Comparison of ENCODE assay signal across 8 mouse cellular contexts in the genomic region with DNA sequence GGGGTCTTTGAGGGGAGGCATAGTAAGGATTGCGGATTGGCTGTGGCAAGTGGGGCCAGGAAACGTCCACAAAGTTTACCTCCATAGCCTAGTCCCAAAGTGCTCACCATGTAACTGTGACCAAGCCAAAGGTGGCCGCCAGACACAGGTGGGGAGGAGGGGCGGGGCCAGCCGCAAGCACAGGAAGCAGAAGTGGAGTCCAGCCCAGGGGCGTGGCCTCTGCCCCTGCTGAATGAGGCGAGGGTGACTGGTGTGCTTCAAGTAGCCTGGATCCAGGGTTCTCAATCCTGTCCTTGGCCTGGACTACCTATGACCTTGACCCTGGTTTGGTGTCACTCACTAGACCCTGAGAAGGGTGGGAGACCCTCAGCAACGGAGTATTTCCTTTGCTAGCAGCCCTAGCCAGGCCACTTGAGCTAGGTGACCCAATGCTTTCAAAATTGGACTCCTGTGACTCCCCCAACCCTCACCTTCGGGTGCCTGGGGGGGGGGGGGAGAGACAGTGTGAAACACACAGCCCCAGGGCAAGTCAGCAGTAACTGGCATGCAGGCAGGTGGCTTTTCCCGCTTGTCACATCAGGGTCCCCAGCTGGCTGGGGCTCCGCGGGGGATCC. TPM values are rescaled to one million over a fixed set of nuclear protein-coding genes. Genes with fewer than 3 reads are reported as not detected.
A peak's percentile ranks its signal among the peaks of the same experiment; 100 is the strongest.
DNase-seq lines count a peak whose midpoint lies in the region; ATAC-seq and TF ChIP-seq lines count a peak whose summit lies in the region.

No protein-coding gene starts in this region.

- no peak overlapping the region for H3K9ac ChIP-seq in intestine, embryonic 14.5 days (ENCODE audit: low read length)
- peak overlapping the region; percentile 61 for H3K9ac ChIP-seq in liver, embryonic 16.5 days (ENCODE audit: low read depth, low read length)

- intact Hi-C loops in gastrocnemius, postnatal 14 days (cut with DNase I; ENCODE audit: low total_unique reads): no loop called here

- peaks cover 13% of the 10 kb centered on the region; the same call in 1 of the 2 replicates for H3K27me3 ChIP-seq in intestine, embryonic 14.5 days (replicated peaks; ENCODE audit: control insufficient read depth, insufficient read depth, low read length)
- H3K27me3 ChIP-seq in liver, embryonic 16.5 days (ENCODE audit: control insufficient read depth, insufficient read depth, low read depth, low read length): peaks cover 19% of the 10 kb centered on the region

- no peak for TF ChIP-seq CTCF in bone marrow, adult 2 months (IDR thresholded peaks at IDR 0.05; ENCODE audit: control insufficient read depth, insufficient read depth, low read length)

- peak; percentile 23 for DNase-seq in cerebellum, adult 11-12 months
- no peak for DNase-seq in cerebellum, postnatal 4 days (ENCODE audit: low spot score in 2 of 2)
- DNase-seq in gastrocnemius, postnatal 14 days: peak; percentile 43
- peak; percentile 75 for DNase-seq in intestine, embryonic 14.5 days (ENCODE audit: low spot score)
- DNase-seq in spleen, adult 18-20 months: peak; percentile 79 to 89
- no peak for DNase-seq in right cerebral cortex, postnatal 10 days (ENCODE audit: low spot score in 2 of 2)

- peak overlapping the region; percentile 94 for H3K27ac ChIP-seq in bone marrow, adult 2 months (ENCODE audit: control insufficient read depth, insufficient read depth, low read depth, low read length, poor library complexity)
- 0 out of 2 replicates have a peak overlapping the region, but pooled peaks have one; percentile 59 for H3K27ac ChIP-seq in intestine, embryonic 14.5 days (ENCODE audit: low read depth)
- peak overlapping the region; percentile 75 for H3K27ac ChIP-seq in liver, embryonic 16.5 days (ENCODE audit: low read length)

- peaks cover 6% of the 10 kb centered on the region for H3K4me1 ChIP-seq in bone marrow, adult 2 months (ENCODE audit: control insufficient read depth, insufficient read depth, low read length)
- H3K4me1 ChIP-seq in intestine, embryonic 14.5 days (replicated peaks; ENCODE audit: control insufficient read depth, insufficient read depth, low read length): peaks cover 15% of the 10 kb centered on the region
- peaks cover 33% of the 10 kb centered on the region for H3K4me1 ChIP-seq in liver, embryonic 16.5 days (ENCODE audit: control insufficient read depth, low read depth, low read length)

- 3% methylated on average over 12 of the region's 12 CpGs for WGBS in bone marrow, adult 2 months
- 9% methylated on average over 12 of the region's 12 CpGs for WGBS in intestine, embryonic 14.5 days
- WGBS in liver, embryonic 16.5 days (ENCODE audit: insufficient replicate concordance): 6% methylated on average over 12 of the region's 12 CpGs

- peak; percentile 59; the same call in 1 of the 2 replicates for TF ChIP-seq POLR2A in bone marrow, adult 2 months (IDR thresholded peaks at IDR 0.05; ENCODE audit: borderline replicate concordance, control insufficient read depth, low read depth, low read length)

- H3K4me3 ChIP-seq in bone marrow, adult 2 months (replicated peaks; ENCODE audit: control insufficient read depth, low read depth, low read length): peak overlapping the region; percentile 62
- H3K4me3 ChIP-seq in intestine, embryonic 14.5 days (ENCODE audit: low read depth, low read length): peak overlapping the region; percentile 62
- peak overlapping the region; percentile 75 for H3K4me3 ChIP-seq in liver, embryonic 16.5 days (ENCODE audit: low read depth, low read length)

- H3K9me3 ChIP-seq in intestine, embryonic 14.5 days (ENCODE audit: control insufficient read depth, low read length): no peaks in the 10 kb centered on the region
- no peaks in the 10 kb centered on the region for H3K9me3 ChIP-seq in liver, embryonic 16.5 days (replicated peaks; ENCODE audit: control insufficient read depth, low read length)

- no peaks in the 10 kb centered on the region for H3K36me3 ChIP-seq in intestine, embryonic 14.5 days (ENCODE audit: control insufficient read depth, insufficient read depth, low read length)
- no peaks in the 10 kb centered on the region for H3K36me3 ChIP-seq in liver, embryonic 16.5 days (ENCODE audit: control insufficient read depth, insufficient read depth)

- peak overlapping the region; percentile 82 for H3K4me2 ChIP-seq in intestine, embryonic 14.5 days (ENCODE audit: low read length)
- peak overlapping the region; percentile 95 for H3K4me2 ChIP-seq in liver, embryonic 16.5 days (ENCODE audit: low read depth, low read length)

- peak; percentile 62 for ATAC-seq in intestine, embryonic 14.5 days (replicated peaks; ENCODE audit: low FRiP score, low TSS enrichment, low read depth)
- ATAC-seq in liver, embryonic 16.5 days (ENCODE audit: low read depth): peak; percentile 77

RNA-seq across cellular contexts. Expression of a gene that starts 0.8 kb away (rescaled TPM):
- polyA plus RNA-seq in bone marrow, adult 2 months (2011; ENCODE audit: insufficient read depth, insufficient read length, low replicate concordance, missing spikeins): 18.8 and 27.7 TPM in 2 replicates
- 1 to 10 TPM; 5.4 to 7.4 TPM for total RNA-seq in gastrocnemius, postnatal 14 days (2021)
- 18.0 and 18.8 TPM in 2 replicates for polyA plus RNA-seq in intestine, embryonic 14.5 days (2014; fragmentation: Nextera tagmentation; extraction: Ambion mirVana)
- 2.5 and 3.3 TPM in 2 replicates for polyA plus RNA-seq in liver, embryonic 16.5 days (2015; fragmentation: Nextera tagmentation; extraction: Ambion mirVana)

RNA-seq across cellular contexts. Expression of a gene that starts 36.8 kb away (rescaled TPM):
- 3.3 and 6.2 TPM in 2 replicates for polyA plus RNA-seq in bone marrow, adult 2 months (2011; ENCODE audit: insufficient read depth, insufficient read length, low replicate concordance, missing spikeins)
- total RNA-seq in gastrocnemius, postnatal 14 days (2021): 1 to 10 TPM; 2.7 to 2.9 TPM
- polyA plus RNA-seq in intestine, embryonic 14.5 days (2014; fragmentation: Nextera tagmentation; extraction: Ambion mirVana): 8.4 and 9.9 TPM in 2 replicates
- polyA plus RNA-seq in liver, embryonic 16.5 days (2015; fragmentation: Nextera tagmentation; extraction: Ambion mirVana): 2.1 and 2.3 TPM in 2 replicates

RNA-seq across cellular contexts. Expression of a gene that starts 36.8 kb away (rescaled TPM):
- 5.6 and 12.0 TPM in 2 replicates for polyA plus RNA-seq in bone marrow, adult 2 months (2011; ENCODE audit: insufficient read depth, insufficient read length, low replicate concordance, missing spikeins)
- 1 to 10 TPM; 3.2 to 4.5 TPM for total RNA-seq in gastrocnemius, postnatal 14 days (2021)
- polyA plus RNA-seq in intestine, embryonic 14.5 days (2014; fragmentation: Nextera tagmentation; extraction: Ambion mirVana): 7.5 and 7.9 TPM in 2 replicates
- polyA plus RNA-seq in liver, embryonic 16.5 days (2015; fragmentation: Nextera tagmentation; extraction: Ambion mirVana): 1.8 and 2.0 TPM in 2 replicates

Comparison
In these comparisons a context has a peak if more than half of its experiments do, and no peak if none do; other contexts are left out.
1. DNase-seq: peak in cerebellum, adult 11-12 months (single experiment), gastrocnemius, postnatal 14 days (single experiment), intestine, embryonic 14.5 days (single experiment) and spleen, adult 18-20 months (2 of 2); none in cerebellum, postnatal 4 days (0 of 2) and right cerebral cortex, postnatal 10 days (0 of 2).
2. Peak in every context shown above with its lines, with median percentiles within 50 percentile points of each other: H3K27ac ChIP-seq and H3K4me3 ChIP-seq.